ENCODE assay signal across 10 mouse cellular contexts in the genomic region with DNA sequence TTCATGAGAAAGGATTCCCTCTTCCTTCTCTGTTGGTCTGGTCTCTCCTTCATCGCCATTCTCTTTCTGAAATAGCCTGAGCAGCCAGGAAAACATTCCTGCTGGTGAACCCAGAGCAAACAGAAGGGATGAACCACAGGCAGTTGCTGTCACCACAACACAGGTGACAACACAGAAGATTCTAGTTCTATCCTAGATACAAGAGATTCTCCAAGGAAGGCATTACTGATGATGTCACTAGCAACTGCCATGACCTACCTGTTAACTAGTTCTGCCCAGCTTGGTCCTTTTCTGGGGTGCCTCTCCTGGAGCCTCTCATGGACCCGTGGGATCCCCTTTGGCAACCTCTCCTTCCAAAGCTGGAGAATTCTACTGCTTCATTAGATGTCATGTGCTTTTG. TPM values are rescaled to one million over a fixed set of nuclear protein-coding genes. Genes with fewer than 3 reads are reported as not detected.
DNase-seq lines count a peak whose midpoint lies in the region; ATAC-seq lines count a peak whose summit lies in the region.
"Not testable (repeated sequence)": the region's sequence is repeated elsewhere in the genome, so short reads cannot be mapped to it uniquely, and the experiment has no call there.
"Had no signal": no experiment of that assay in that cellular context is flagged by ENCODE, and none has a peak within 500 bp of the region (broad histone marks: within the 10 kb centered on the region; RNA-seq: fewer than 3 reads in every experiment).

A gene (minus strand): TSS at position 101 of the 400 bp plus-strand sequence.

- not testable (repeated sequence) for H3K27ac ChIP-seq in forebrain, embryonic 15.5 days (replicated peaks); heart, embryonic 11.5 days (ENCODE audit: low read depth, low read length); heart, embryonic 16.5 days (ENCODE audit: low read length); hindbrain, embryonic 15.5 days (replicated peaks); midbrain, embryonic 15.5 days; neural tube, embryonic 14.5 days (ENCODE audit: low read depth, low read length)

- not testable (repeated sequence) for H3K4me1 ChIP-seq in forebrain, embryonic 15.5 days; heart, embryonic 11.5 days (ENCODE audit: control insufficient read depth, insufficient read depth, low read length); heart, embryonic 16.5 days (ENCODE audit: control insufficient read depth, insufficient read depth, low read length); hindbrain, embryonic 15.5 days (replicated peaks); midbrain, embryonic 15.5 days; neural tube, embryonic 14.5 days (ENCODE audit: control insufficient read depth, insufficient read depth, low read length)

- ATAC-seq in CD4-positive, CD25-positive, alpha-beta regulatory T cell, adult 4 months; forebrain, embryonic 15.5 days (replicated peaks); heart, embryonic 11.5 days (replicated peaks; ENCODE audit: insufficient number of reproducible peaks, low FRiP score, low TSS enrichment); heart, embryonic 16.5 days (replicated peaks; ENCODE audit: extremely low read depth, insufficient read depth, low FRiP score); hindbrain, embryonic 15.5 days (ENCODE audit: low FRiP score, low read depth); midbrain, embryonic 15.5 days (replicated peaks); neural tube, embryonic 14.5 days (ENCODE audit: low read depth): not testable (repeated sequence)

- not testable (repeated sequence) for H3K9me3 ChIP-seq in forebrain, embryonic 15.5 days; heart, embryonic 11.5 days (replicated peaks; ENCODE audit: control insufficient read depth, low read length); heart, embryonic 16.5 days (replicated peaks; ENCODE audit: control insufficient read depth, low read length); hindbrain, embryonic 15.5 days; midbrain, embryonic 15.5 days; neural tube, embryonic 14.5 days (ENCODE audit: control insufficient read depth, low read length)

- not testable (repeated sequence) for H3K9ac ChIP-seq in forebrain, embryonic 15.5 days (replicated peaks); heart, embryonic 11.5 days (ENCODE audit: low read depth, low read length); heart, embryonic 16.5 days (ENCODE audit: low read length); hindbrain, embryonic 15.5 days; midbrain, embryonic 15.5 days; neural tube, embryonic 14.5 days (replicated peaks; ENCODE audit: low read depth, low read length)

- H3K4me3 ChIP-seq in forebrain, embryonic 15.5 days; heart, embryonic 11.5 days (ENCODE audit: low read depth, low read length); heart, embryonic 16.5 days (ENCODE audit: low read length); hindbrain, embryonic 15.5 days; midbrain, embryonic 15.5 days; neural tube, embryonic 14.5 days (ENCODE audit: low read depth, low read length): not testable (repeated sequence)

- not testable (repeated sequence) for H3K27me3 ChIP-seq in forebrain, embryonic 15.5 days; heart, embryonic 11.5 days (ENCODE audit: control insufficient read depth, insufficient read depth, low read length); heart, embryonic 16.5 days (ENCODE audit: control insufficient read depth, insufficient read depth, low read length); hindbrain, embryonic 15.5 days; midbrain, embryonic 15.5 days (replicated peaks); neural tube, embryonic 14.5 days (ENCODE audit: control insufficient read depth, insufficient read depth, low read length)

- intact Hi-C loops in left cerebral cortex, postnatal 4 days (cut with DNase I), result not testable (repeated sequence)

- WGBS in forebrain, embryonic 15.5 days, result no CpG with 5 or more reads among the region's 2 CpGs
- no CpG with 5 or more reads among the region's 2 CpGs for WGBS in heart, embryonic 11.5 days (ENCODE audit: insufficient replicate concordance)
- no CpG with 5 or more reads among the region's 2 CpGs for WGBS in heart, embryonic 16.5 days
- WGBS in hindbrain, embryonic 15.5 days, result no CpG with 5 or more reads among the region's 2 CpGs
- no CpG with 5 or more reads among the region's 2 CpGs for WGBS in midbrain, embryonic 15.5 days
- no CpG with 5 or more reads among the region's 2 CpGs for WGBS in neural tube, embryonic 14.5 days

- not testable (repeated sequence) for DNase-seq in left cerebral cortex, postnatal 4 days

- not testable (repeated sequence) for H3K36me3 ChIP-seq in forebrain, embryonic 15.5 days; heart, embryonic 11.5 days (ENCODE audit: control insufficient read depth, insufficient read depth, low read length); heart, embryonic 16.5 days (ENCODE audit: control insufficient read depth, insufficient read depth); hindbrain, embryonic 15.5 days; midbrain, embryonic 15.5 days (replicated peaks); neural tube, embryonic 14.5 days (ENCODE audit: control insufficient read depth, insufficient read depth, low read length)

- not testable (repeated sequence) for H3K4me2 ChIP-seq in forebrain, embryonic 15.5 days (replicated peaks); heart, embryonic 11.5 days; heart, embryonic 16.5 days (ENCODE audit: low read depth, low read length); hindbrain, embryonic 15.5 days; midbrain, embryonic 15.5 days; neural tube, embryonic 14.5 days (ENCODE audit: low read depth, low read length)

RNA-seq across cellular contexts. Expression of the gene that starts here (rescaled TPM):
- polyA plus RNA-seq in CD4-positive, CD25-positive, alpha-beta regulatory T cell, adult 4 months (2017; shearing (Covaris generic)), result 10 to 100 TPM; 18.9 to 21.6 TPM
- 9.8 and 11.7 TPM in 2 replicates for polyA plus RNA-seq in forebrain, embryonic 15.5 days (2015; fragmentation: Nextera tagmentation; extraction: Ambion mirVana)
- 10.1 and 14.1 TPM in 2 replicates for polyA plus RNA-seq in heart, embryonic 11.5 days (2014; fragmentation: Nextera tagmentation; extraction: Ambion mirVana)
- 6.1 and 10.1 TPM in 2 replicates for polyA plus RNA-seq in heart, embryonic 16.5 days (2015; fragmentation: Nextera tagmentation; extraction: Ambion mirVana)
- 14.7 and 17.5 TPM in 2 replicates for polyA plus RNA-seq in hindbrain, embryonic 15.5 days (2015; fragmentation: Nextera tagmentation; extraction: Ambion mirVana)
- total RNA-seq in left cerebral cortex, postnatal 4 days (2021), result 10 to 100 TPM; 14.5 to 15.8 TPM
- polyA plus RNA-seq in midbrain, embryonic 15.5 days (2015; fragmentation: Nextera tagmentation; extraction: Ambion mirVana), result 18.6 and 20.1 TPM in 2 replicates
- polyA plus RNA-seq in neural tube, embryonic 14.5 days (2014; fragmentation: Nextera tagmentation; extraction: Ambion mirVana), result 17.7 and 19.6 TPM in 2 replicates
- total RNA-seq: adrenal gland, adult 18-20 months; G1E had no signal
- polyA plus RNA-seq: G1E had no signal
